Mouse (Mus musculus) left cerebral cortex, adult 2 months (tissue): ENCODE measurements at regions not wholly inside any gene's neighbourhood (a gene's known extent, or its start where the extent isn't known, plus 50 kb on each side); places are given as distances from the start of the nearest gene placed in this dataset.

ENCODE experiments used
- DNase-seq, 2 experiments: peaks; one replicate each; pipeline ENCODE4 v3.0.0; 2021 to 2022; ENCODE audit warnings: low spot score in 2 of 2, mixed read lengths in 1 of 2; ENCODE audit errors: extremely low spot score in 1 of 2
- H3K27ac ChIP-seq: fragments of 200-600 bp; 2 replicates; pipeline ENCODE4 v1.8.1; 2022
- H3K4me3 ChIP-seq: fragments of 200-600 bp; 2 replicates; pipeline ENCODE4 v1.8.1; 2022
- CTCF ChIP-seq: fragments of 200-600 bp; IDR thresholded peaks from 2 replicates; pipeline ENCODE4 v1.8.1; 2022; ENCODE audit warnings: antibody characterized with exemption, mild to moderate bottlenecking, moderate library complexity
- intact Hi-C: fragments of 180-260 bp; cut with DNase I; formaldehyde crosslinking; loops from one replicate; pipeline ENCODE4 v1.15.1; 2025

DNA sequence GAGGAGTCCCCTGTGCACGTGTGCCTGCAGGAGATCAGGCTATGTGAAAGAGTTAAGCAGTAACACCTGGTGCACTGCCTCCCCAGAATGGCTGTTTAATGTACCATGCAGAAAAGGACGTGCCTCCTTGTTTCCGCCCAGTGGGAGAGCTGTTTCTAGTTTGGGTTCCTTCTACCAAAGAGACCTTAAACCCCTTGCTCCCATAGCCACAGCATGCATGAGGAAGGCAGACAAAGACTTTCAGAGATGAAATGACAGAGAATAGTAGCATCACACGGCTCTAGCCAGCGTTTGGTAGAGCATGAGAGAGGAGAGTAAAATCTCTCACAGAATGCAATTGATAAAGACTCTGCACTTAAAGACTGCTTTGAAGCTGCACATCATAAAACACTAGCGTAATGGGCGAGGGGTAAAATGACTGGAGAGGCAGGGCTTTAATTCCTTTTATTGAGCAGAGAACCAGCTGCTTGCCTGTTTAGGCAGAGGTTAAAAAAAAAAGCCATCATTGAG lies 74.3 kb upstream of the Gbe1 start:
- DNase-seq = no peak
- intact Hi-C loops = no loop called here
- Histone ChIP-seq H3K27ac (no peak overlapping the region), H3K4me3 (no peak overlapping the region)
- no peak for TF ChIP-seq CTCF

DNA sequence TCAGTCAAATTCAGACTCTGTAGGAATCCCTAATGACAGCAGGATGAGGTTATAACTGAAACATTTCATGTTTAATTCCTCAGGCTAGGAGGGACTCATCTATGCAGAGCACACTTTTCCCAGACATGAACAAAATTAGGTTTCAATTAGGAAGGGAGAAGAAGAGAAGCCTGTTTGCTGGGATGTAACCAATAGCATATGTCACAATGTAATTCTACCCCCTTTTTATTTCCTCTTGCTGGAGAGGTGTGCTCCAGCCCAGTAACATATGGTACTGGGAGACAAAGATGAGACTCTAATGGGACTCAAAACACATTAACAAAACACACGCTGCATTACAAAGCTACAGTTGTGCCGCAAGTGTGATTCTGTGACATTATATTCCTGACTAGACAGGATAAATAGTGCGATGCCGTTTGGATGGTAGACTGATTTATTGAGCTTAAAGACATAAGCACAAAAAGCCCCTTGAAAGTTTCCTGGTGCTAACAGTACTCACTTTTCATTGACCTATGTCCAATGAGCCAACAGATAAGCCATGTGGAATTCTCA lies 69.5 kb upstream of the Gbe1 start:
- TF ChIP-seq CTCF = no peak
- H3K4me3 ChIP-seq = no peak overlapping the region
- intact Hi-C loops = no loop called here
- H3K27ac ChIP-seq = no peak overlapping the region
- no peak for DNase-seq

DNA sequence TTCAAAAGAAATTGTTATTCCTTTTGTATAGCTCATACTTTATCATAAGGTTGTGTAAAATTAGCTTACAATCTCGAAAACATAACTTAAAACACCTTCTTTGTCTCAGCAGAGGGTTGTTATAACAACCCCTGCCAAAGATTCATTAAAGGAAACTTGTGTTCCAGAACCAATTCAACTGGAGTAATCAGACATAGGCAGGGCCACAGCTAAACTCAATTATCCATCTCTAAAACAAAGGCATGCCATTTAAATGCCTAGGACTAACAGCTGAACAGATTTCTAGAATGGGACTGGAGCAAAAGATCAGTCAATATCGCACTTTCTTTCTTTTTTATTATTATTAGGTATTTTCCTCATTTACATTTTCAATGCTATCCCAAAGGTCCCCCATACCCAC lies 68.8 kb upstream of the Gbe1 start:
- TF ChIP-seq CTCF = no peak
- Histone ChIP-seq H3K4me3 (no peak overlapping the region), H3K27ac (no peak overlapping the region)
- intact Hi-C loops = no loop called here
- DNase-seq = no peak

DNA sequence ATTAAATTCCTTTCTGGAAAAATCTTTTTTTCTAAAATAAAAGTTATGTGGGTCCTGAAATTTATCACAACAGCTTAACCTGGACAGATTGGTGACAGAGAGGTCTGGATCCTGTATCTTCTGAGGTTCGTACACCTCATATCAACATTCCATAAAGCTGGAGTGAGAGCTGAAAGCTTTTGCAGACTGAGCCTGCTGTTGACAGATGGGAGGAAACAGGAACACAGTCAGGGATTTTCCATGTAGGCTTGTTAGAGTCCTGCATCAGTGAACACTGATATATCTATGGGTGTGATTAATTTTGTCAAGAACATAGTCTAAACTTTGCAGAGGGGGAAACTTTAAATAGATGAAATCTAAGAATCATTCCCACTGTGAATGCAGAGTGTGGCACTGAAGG lies 54.4 kb upstream of the Gbe1 start:
- DNase-seq = no peak
- TF ChIP-seq CTCF = no peak
- no peak overlapping the region for H3K27ac ChIP-seq
- intact Hi-C loops = no loop called here
- no peak overlapping the region for H3K4me3 ChIP-seq

DNA sequence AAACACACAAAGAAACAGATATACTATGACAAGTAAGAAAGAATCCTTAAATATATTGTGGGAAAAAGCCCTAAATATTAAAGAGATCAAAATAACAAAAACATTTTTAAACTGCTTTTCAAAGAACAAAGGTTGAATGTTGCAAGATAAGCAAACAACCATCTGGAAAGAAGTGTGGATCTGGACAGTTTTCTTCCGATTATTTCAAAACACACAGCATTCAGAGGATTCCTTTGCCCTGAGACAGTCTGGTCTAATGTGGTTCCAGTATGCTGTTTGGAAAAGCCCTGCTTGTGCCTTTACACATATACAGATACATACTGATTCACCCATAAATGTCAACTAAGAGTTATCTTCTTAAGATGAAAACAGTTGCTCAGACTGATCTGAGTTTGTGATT lies 53.6 kb upstream of the Gbe1 start:
- no peak for TF ChIP-seq CTCF
- intact Hi-C loops = no loop called here
- no peak overlapping the region for H3K4me3 ChIP-seq
- no peak for DNase-seq
- no peak overlapping the region for H3K27ac ChIP-seq
